Mouse (Mus musculus) embryo, embryonic 10 days (tissue): ENCODE measurements around the gene Theg.

Experiments used
- DNase-seq: peaks from one replicate; pipeline ENCODE4 v3.0.0-alpha.2; 2015; ENCODE audit warnings: low spot score

Theg gene

DNA sequence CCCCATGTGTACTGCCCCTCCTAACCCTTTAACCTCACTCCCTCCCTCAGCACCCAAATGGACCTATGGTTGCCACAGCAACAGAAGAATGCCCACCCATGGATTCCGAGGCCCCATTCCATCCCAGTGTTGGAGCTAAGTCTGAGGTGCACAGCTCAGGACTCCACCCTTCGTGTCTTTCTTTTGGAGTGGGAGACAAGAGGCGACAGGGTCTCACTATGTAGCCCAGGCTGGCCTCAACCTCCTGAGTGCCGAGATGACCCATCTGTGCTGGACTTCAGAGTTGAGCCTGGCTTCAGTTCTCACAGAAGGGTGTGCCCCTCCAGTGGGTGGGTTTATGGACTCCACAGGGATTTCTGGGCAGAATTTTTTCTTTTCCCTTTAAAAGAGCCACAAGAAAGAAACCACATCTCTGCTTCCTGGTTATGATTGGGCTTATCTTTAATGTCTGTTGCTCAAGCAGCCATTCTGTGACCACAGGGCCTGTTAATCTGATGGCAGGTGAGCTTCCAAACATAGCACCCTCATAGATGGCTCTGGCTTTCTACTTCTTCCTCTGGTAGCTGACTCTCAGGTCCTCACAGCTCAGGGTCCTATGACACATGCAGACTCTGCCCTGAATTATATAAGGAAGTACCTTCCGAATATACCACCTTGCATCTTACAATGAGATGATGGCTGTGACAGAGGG is at the start of gene Theg:
Gene Theg, minus strand, starts transcription at position 271 of the 691 bp plus-strand sequence.
- no peak for DNase-seq

DNA sequence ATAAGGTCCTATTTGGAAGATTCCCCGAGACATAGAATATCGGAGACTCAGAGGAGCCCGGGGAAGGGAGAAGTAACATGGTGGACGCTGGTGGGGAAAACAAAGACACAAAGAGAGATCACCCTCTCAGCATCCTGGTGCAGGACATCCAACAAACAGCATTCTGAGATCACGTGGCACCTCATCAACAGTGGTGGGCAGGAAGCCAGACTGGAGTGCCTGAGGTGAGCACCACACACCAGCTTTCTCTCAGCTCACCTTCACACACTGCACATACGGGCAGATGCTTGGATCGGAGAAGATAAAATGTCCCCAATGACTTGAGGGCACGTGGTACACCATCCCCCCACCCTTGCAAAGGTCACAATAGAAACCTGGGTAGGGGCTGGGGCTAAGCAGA is 49.2 kb upstream of the Theg start:
- DNase-seq, result no peak

DNA sequence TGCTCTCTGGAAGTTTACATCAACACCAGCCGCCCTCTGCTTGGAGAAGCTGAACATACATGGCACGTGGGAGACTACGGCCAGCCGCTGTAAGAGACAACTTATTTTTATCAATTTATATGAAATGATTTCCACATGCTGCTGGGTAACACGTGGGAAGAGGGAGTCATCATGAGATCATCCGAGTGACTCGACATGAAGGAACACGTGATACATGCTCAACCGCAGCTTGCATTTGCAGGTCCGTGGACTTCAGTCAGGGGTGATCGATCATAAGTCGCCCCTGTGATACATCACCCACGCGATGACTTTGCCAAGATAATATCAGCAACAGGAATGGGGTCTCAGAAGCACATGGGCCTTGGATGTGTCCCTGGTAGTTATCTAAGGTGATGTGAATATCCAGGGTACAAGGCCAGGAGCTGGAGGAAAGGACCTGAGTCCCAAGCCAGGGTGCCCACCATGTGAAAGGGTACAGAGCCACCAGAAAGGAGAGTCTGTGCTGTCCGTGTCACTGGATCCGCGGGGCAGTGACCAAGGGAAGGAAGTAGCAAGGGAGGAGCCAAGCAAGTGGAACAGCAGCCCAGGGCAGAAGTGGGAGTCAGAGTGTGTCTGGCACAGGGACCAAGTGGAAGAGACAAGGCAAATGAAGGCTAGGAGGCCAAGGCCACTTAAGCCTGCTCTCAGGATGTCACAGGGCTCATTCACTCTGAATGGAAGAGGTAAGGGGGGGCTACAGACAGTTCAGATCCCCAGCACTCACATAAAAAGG is 46.1 kb upstream of the Theg start:
- DNase-seq, result no peak

DNA sequence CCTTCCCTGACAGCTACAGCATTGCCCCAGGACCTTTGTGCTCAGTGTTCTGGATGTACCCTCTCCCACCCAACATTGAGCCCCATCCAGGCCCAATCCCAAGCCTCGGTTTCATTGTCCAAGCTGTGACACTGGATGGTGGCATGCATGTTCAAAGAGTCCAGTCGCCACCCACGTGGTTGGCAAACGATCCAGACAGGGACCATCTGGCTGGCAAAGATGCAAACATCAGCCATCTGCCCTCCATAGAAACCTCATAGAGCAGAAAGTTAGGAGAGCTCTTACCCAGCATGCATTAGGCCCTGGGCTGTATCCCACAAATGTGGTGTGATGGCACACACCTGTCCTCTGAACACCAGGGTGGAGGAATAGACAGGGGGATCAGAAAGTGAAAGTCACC is 44.3 kb upstream of the Theg start:
- no peak for DNase-seq

DNA sequence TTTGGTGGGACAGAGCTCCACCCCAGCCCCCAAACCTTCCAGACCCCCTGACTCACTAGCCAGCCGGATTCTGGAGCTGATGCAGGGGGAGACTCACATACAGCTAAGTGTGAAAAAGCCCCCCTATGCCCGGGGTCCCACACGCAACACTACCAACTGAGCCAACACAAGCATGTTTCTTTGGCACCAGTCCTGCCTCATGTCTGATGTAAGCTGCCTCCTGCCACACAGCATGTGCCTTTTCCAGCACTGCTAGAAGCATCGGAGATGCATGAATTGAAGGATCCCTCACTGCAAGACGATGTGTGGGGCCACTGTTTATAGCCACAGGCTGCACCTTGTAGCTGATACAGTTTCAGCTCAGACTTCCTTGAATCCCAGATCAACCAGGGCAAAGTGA is 41.2 kb upstream of the Theg start:
- DNase-seq, result no peak

DNA sequence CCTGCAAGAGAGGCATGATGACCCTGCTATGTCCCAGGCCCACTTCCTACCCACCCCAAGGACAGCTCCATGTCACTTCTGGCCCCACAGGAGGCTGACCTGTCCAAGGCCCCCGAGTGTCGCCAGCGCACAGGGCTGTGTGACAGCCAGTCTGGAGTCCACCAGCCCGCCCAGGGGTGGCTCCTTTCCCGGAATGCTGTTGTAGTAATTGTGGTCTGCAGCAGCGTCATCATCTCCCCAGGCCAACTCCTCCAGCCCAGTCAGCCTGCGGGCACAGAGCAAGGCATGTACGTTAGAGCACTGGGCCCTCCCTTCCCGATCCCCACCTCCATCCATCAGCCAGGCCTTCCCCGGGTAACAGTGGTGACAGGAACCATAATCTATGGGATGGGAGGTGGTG is 39.0 kb upstream of the Theg start:
- no peak for DNase-seq

DNA sequence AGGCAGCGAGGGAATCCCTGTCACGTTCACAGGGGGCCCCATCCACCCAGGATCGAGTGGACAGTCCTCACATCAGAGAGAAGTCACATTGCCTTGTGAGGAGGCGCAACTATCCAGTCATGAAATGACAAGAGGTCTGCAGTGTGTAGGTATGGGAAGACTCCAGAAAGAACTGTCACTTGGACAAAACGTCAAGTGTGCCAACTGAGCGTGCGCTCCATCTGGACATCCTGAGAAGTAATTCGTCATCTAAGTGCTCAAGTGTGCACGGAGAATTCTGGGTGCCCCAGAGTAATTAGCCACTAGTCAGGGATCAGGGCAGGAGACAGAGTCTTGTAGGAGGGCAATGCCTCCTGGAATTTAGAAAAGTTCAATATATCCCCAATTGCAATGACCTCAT is 38.3 kb upstream of the Theg start:
- no peak for DNase-seq

DNA sequence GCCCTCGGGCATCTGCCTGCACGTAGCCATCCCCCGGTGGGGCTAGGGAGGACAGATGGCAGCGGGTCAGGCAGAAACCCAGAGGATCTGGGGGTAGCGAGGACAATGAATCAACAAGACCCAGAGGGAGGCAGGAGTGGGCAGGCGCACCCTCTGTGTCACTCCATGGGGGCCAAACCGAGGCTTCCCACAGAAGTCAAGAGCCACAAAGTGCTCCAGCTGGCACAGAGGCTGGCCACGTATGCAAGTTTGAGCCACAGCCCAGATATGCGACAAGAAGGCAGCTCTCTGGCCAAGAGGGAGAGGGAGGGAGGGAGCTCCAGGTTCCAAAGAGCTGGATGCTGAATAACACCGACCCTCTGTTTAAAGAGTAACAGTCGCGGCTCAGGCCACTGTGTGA is 36.8 kb upstream of the Theg start:
- DNase-seq, result no peak

DNA sequence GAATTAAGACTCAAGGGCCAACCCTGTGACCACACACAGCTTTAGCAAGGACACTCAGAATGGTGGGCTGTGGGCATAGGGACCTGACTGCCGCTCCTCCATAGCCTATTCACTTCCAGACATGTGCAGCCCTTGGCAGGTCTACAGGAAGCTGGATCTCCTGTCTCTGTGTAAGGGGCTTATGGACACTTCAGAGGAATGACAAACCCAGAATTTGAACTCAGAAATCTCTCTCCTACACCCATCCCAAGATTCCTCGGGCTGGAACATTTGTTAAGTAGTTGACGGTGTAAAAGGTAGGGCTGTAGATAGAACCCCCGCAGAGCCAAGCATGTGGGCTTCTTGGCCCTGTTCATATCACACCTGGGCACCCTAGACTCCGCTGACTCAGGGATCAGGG is 29.2 kb upstream of the Theg start:
- no peak for DNase-seq

DNA sequence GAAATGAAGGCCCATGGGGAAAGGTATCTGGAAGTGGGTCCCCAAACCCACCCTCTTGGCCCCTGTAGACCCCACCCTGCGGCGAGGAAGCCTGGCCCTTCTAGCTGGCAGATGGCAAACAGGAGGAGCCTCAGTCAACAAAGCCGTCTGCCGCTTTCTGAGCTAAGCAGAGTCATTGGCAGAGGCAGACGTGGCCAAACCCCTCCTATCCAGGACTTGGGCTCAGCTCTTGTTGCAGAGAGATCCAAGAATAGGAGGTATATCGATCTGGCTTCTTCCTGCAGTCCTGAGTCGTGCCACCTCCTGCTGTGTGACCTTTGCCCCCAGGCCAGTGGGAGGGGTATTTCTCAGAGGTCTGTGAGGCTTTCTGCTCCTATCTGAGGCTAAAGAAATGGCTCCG is 28.7 kb upstream of the Theg start:
- peak; percentile 49 for DNase-seq

DNA sequence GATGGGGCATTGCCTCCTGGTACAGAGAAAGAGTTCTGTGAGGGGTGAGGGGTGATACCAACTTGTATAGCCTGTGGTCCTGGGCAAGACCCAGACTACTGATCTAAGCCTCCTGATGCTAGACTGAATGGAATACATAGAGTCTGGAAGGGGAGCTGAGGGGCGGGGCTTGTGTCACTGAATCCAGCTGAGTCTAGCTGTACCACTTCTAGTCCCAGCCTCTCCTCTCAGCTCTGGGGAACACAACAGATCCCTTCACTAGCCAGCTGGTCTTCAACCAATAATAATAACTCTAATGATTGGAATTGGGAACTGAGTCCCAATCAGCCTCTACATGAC is 27.1 kb upstream of the Theg start:
- DNase-seq, result no peak

DNA sequence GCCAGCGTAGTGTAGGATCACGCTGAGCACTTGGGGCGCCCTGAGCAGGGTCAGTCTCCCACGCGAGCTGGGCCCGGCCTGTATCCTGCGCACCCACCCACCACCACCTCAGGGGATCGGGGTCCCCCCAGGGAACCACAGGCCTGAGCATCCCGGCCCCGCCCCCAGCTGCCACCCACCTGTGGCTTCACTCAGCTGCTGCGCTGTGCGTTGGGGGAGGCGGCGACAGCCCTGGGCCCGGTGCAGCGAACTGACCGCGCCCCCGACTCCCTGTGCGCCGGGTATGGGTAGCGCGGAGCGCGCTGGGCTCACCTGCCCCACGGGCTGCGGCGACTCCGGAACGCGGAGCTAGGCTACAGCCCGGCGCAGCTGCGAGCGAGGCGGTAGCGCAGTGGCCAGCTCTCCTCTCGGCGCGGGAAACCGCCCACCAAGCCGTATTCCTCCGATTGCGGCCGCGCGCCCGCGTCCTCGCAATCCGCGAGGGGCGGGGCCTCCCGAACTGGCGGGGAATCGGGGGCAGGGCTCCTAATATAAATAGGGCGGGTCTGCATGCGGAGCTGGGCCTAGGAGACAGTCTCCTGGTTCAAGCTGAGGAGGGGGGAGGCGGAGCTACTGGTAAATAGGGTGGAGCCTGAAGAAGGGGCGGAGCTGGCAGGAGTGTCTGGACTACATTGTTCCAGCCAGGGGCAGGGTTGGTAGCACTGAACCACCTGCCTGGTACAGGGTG is 26.6 kb upstream of the Theg start, which contains the start of gene C2cd4c:
Gene C2cd4c, minus strand, starts transcription at position 448 of the 727 bp plus-strand sequence.
- peak; percentile 83 for DNase-seq

DNA sequence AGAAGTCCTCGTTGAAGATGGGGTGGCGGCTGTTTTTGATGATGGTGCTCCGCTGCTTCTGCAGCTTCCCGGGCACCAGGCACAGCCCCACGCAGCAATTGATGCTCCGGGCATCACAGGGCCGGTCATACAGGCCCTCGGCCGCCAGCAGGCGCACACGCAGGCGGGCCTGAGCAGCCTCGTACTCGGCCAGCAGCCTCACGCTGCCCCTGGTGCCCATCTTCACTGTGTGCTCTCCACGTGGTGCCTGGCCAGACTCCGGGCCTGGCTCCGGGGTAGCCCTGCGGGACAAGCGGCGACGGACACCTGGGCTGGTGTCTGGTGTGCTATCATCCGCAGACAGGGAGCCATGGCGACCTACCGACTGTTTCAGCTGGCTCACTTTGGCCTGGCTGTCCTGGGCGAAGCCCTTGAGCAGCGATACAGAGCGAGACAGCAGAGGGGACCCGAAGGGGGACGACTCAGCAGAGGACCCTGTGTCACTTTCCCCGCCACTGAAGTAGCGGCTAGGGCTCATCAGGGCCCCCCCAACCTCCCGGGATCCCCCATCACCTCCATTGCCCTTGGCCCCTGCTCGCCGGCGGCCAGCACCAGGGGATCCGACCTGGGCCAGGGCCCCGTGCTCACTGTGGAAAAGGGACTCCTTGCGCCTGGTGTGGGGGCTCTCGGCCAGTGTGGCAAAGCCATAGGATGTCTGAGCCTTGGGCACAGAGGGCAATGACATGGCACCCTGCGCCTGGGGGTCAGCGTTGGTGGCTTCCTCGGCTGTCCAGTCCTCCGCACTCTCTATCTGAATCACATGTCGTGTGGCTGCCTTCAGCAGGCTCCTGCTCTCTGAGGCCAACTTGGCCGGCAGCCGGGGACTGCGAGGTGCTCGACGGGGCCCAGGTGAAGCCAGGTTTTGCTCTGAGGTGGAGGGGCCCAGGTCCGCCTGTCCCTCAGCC is 25.3 kb upstream of the Theg start:
- DNase-seq, result peak; percentile 69

DNA sequence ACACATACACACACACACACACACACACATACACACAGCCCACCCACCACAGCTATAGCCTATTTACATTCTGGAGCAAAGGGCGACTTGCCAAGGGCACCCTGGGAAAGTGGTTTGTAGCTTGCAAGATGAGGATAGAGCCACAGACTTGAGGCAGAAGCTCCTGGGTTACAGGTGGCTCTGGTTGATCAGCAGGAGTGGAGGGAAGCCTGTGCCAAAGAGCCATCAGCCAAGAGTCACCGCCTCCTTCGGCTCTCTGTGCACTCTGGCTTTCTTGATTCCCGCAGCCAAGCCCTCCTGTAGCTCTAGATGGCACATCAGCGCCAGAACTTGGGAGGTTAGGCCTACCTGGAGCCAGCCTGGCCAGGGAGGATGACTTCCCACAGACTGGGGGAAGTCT is 24.2 kb upstream of the Theg start:
- DNase-seq, result no peak

DNA sequence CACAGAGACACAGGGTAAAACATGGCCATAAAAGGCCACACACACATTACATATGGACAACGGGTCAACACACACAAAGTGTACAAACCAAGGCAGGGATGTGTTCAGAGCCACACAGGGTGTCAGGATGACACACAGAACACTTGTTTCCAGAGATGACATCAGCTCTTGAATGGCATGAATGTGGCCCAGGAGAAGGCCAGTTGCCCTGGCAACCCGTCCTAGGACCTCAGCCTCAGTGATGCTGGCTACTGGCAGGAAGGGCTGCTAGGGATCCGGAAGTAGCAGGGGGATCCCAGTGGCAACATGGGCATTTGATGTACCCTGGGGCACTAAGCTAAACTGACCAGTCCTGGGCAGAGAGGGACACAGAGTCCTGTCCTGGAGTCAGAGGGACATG is 22.1 kb upstream of the Theg start:
- DNase-seq, result no peak

DNA sequence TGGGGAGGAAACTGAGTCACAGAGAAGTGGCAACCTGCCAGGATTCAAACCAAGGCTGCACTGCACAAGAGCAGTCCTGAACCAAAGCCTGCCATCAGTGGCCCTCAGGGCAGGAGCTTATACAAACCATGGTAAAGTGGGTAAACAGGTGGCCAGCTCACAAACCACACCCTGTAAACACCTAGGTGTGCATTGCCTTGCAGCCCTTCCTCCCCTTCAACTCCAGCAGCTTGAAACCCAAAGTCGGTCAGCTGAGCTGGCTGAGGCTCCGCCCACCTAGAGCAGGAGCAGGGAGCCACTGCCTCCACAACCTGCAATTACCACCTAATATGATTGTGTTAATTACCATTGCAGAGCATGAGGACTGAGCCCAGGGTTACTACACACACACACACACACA is 20.8 kb upstream of the Theg start:
- DNase-seq, result no peak

DNA sequence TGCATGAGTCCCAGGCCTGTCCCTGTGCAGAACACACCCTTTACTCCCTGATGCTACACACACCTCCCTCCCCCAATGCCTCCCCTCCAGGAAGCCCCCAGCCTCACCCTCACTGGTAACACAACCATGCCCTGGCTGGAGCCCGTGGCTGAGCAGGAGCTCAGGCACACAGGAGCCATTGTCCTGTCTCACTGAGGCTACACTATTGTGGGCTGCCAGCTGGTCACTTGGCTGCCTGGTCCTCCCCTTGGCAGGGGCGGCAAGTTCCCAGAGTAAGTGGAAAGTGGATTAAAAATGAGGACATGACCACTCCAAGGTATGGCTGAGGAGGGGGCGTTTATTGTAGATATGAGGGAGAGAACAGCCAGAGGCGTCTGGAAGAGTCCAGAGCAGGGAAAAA is 19.4 kb upstream of the Theg start:
- no peak for DNase-seq

DNA sequence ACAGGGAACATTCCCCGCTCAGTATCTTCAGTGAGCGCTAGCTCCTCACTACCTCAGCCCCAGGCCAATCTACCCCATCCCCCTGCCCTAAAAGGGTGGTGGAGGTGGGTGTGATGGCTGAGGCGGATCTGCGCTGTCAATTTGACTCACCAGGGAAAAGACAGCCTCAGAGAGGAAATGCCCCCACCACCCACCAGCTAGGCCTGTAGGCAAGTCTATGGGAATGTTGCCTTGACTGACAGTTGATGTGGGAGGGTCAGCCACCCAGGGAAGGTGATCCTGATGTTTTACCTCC is 10.8 kb upstream of the Theg start:
- no peak for DNase-seq

DNA sequence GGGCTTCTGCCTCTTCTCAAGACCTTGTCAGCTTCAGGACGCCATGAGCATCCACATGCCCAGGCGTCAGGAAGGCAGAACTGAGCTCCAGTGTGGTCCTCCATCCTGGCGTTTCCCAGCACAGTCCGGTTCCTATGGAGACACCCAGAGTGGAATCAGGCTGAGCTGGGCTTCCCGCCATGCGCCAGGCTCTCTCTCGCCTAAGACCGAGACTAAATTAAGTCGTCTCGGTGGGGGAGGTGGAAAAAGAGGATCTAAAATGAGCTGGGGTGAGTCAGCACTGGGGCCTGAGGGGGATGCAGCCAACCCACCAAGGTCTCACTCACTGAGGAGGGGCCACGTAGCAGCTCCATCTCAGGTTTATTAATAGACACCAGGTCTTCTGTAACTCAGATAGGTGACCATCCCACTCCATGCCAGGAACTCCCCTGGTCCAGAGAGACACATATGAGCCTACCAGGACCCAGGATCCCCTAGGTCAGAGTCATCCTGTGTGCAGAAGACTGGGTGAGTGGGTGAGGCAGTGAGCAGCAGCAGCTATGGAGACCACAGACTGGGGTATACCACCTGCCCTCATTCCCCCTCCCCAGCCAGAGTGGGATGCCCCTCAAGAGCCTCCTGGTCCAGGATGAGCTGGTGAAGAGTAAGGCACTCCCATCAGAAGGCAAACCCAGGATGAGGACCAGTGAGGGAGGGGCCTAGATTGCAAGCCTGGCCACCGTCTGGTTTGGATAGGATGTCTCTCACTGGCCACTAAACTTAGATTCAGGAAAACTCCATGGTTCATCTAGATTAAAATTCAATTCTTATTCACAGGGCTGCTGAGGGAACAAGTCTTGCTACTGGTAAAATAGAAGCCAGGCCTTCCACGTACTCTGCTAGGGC is 10.2 kb upstream of the Theg start:
- no peak for DNase-seq

DNA sequence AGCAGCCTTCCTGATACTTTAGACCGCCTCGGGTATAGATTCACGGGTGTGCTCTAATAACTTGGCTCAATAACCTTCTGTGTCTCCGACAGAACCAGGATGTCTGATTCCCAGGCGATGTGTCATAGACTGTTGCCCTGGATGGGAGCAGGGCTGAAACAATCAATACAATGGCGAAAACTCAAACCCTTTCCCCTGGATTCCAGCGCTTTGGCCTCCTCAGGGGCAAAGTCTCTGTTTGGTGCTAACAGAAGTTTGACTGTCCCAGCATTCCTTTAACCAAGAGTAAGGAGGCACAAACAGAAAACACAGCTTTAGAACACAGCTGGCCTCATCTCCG is 8.4 kb upstream of the Theg start:
- DNase-seq, result no peak

DNA sequence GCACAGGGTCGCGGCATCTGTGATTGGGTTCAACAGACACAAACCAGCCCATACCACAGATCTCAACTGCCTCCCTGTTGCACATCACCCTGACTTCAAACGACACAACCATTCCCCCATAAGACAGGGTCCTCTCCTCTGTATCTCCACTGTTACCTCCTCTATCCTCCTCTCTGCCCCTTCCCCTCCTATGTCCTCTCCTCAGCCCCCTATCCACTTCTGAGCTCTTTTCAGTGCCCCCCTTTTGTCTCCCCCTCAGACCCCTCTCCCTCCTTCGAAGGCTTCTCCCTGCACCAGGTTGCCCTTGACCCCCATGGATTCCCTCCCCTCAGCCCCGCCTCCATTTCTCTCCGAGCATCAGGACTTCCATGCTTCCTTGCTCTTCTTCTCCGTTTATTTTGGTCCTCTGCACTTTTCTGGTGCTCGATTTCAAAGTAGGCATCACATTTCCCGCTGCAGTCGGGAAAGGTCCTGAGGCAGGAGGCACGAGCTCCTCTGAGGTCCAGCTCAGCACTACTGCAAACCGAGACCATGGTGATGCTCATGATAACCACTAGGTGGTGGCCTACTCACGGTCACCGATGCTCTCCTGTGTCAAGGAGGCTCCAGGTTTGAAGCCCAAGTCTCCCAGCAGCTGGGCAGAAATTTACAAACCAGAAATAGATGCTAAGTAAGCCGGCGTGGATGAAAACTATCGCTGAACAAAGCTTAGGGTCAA is 7.9 kb upstream of the Theg start:
- peak; percentile 94 for DNase-seq
